Mouse (Mus musculus): Measurements from ENCODE around the gene Saa2.

The Saa2 gene

DNA sequence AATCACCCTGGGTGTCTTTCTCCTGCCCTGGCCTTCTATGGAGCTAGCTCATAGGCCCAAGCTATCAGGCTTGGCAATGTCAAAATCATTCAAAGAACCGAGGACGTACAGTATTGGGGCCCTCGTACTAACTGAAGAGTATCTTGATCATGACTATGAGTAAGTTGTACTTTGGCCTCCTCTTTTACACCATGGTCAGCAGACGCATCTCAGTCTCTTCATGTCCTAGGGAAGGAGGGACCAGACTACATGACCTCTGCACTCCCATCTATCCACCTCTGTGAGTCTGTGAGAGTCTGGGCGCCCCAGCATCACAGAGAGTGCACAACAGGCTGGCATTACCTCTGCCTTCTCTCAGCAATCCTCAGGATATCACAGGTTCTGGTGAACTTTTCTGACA is 11.0 kb downstream of the Saa2 start:
- DNase-seq (ENCODE audit: low spot score) = no peak

DNA sequence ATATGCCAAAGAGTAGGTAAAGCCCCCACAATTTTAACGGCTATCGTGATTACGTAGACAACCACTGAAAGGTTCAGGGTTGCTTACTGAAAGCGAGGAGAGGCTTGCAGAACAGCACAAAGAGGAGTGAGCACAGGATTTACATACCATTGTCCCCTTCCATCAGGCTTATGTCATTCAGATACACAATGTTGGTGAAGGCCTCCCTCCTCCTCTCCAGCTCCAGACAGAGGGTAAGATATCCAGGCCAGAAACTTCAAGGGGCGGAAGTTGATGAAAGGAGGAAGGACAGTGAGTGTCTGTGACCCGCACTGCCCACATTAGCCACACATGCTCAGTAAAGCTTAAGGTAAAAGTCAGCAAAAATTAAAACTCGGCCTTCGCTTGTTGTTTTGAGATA is 13.1 kb downstream of the Saa2 start:
- no peak for DNase-seq (ENCODE audit: low spot score)

DNA sequence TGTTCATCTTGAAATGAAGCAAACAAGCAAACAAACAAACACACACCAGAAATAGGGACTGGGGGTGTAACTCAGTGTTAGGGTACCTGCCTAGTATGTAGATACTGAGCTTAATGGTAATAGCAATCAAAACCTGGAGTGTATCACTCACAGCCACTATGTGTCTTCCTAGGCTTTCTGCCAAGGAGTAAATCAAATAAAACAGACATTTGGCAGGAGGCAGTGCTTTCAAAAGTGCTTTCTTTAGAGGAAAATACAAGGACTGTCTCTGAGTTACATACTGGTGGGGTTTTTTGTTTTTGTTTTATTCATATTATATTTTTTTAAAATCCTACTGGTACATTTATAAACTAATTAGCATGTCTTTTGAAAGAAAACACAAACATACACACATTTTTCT is 15.8 kb downstream of the Saa2 start:
- DNase-seq (ENCODE audit: low spot score) = peak; percentile 68

DNA sequence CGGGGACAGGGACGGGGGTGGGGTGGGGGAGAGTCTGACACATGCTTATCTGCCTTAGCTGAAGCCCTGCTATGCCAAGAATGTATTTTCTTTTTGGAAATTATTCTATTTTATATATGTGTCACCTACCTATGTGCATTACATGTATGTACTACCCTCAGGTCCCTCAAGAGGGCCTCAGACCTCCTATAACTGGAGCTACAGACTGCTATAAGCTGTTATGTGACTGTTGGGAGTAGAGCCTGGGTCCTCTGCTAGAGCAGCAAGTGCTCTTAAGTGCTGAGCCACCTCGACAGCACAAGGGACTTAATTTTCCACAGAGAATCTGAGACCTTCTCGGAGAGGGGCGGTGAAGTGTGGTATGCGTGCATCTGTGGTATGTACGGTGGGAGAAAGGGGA is 16.9 kb downstream of the Saa2 start:
- no peak for DNase-seq (ENCODE audit: low spot score)

DNA sequence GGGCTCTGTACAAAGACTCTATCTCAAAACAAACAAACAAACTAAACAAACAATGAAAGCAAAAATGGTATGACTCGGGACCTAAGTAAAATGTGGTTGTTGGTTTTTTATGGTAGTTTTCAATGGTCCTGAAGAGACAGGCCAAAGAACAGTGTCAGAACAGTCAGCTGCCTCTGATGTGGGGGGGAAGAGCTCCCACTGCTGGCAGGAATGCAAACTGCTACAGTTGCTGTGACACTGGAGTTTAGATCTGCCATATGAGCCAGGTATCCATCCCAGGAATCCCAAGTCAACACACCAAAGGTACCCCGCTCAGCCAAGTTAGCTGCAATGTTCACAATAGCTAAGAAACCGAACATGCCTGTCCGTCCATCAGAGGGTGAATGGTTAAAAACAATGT is 19.1 kb downstream of the Saa2 start:
- peak; percentile 58 for DNase-seq (ENCODE audit: low spot score)

DNA sequence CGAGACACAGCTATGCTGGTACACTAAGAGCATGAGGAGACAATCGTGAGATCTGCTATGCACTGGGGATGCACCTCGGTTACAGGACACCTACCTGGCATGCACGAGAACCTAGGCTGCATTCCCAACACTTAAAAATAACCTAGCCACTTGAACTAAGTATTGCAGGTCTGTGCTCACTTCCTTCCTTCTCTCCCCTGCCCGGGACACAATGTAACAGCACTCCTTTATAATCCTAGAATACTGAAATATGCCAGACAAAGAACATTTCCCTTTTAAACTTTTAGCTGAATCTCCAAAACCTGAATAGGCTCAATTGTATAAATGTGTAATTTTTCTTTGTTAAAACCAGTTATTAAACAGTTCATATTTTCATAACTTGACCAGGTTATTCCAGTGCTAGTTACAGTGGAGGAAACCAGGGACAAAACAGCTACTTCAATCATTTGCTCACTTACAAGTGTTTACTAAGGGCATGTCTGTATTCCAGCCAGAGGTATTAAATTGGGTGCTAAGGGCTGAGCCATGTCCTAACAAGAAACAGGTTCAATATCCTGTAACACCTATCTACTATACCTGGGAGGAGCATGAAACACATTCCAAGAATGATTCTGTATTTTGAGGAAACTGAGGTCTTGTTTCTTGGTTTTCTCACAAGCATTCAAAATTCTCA is 37.7 kb downstream of the Saa2 start:
- DNase-seq (ENCODE audit: low spot score) = no peak

DNA sequence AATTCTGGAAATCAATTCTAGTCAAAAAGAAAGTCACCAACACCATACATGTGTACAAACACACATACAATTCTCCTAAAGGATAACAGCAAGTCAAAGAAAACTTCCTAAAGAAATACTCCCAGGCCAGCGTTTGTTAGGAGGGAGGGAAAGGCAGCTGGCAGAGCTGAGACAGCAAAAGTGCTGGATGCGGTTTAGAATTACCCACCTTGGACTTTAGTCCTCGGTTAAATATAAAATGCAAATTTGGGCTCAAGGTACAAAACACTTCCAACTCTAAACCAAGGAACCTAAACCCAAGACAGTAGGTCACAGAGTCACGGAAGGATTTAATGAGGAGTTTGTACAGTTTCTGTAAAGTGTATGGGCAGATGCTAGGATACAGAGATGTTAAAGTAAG is 42.3 kb downstream of the Saa2 start:
- no peak for DNase-seq (ENCODE audit: low spot score)

DNA sequence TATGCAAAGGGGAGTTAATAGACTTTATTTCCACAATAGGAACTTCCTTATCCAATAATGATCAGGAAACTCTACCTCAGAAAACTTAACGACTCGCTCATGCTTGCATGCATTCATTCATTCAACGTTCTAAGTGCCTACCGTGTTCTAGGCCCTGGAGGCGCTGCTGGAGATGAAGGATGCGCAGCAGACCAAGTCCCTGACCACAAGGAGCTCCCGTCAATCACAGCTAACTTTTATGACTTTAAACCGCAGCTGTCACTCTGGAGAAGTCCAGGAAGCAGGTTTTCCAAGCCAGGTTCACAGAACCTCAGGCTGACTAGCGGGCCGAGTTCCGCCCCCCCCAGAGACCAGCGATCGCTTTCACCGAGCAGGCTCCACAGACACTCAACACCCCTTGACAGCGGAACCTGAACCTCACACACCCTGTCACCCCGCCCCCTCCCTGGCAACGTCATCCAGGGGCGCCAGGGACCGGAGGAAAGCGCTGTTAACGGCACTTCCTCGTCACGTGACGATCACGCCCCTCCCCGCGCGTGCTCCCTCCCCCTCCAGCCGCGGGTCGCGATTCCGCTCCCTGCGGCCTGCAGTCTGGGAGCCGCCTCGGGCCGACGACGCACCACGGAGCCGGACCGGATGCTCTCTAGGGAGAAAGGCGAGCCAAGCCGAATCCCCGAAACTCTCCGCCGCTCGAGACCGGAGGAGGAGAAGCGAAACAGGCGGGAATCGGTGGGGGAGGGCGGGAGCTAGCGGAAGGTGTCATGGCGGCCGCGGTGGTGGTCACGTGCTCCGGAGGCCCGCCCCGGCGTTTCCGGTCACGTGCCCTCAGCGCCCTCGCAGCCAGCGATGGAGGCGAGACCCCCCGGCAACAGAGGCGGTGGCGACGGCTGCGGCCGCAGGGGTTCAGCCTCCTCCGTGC is 44.0 kb downstream of the Saa2 start, which contains the start of the genes Hps5 and Gtf2h1:
Gene Hps5 (minus strand): TSS at position 778 of the 919 bp plus-strand sequence.
Gene Gtf2h1 (plus strand): TSS at position 817 of the 919 bp plus-strand sequence.
- DNase-seq (ENCODE audit: low spot score) = peak; percentile 94

DNA sequence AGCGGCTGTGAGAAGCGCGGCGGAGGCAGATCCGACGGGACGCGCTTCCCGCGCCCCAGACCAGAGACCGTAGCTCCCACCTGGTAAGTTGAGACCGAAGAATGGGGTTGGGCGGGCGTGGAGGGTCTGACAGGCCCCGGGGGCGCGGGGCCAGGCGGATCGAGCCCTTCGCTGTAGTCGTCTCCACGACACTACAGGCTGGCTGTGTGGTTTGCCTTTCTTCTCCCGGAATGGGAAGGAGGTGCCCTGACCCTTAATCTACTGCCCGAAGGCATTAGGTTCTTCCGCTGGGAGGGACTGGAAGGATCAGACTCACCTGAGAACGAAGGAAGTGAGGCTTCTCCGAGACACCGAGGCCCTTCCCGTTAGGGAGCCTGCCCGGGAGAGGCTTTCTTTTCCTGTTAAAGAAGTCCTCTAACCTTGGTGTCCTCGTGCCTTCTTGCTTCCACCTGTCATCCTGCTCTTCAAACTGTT is 44.7 kb downstream of the Saa2 start:
- no peak for DNase-seq (ENCODE audit: low spot score)

DNA sequence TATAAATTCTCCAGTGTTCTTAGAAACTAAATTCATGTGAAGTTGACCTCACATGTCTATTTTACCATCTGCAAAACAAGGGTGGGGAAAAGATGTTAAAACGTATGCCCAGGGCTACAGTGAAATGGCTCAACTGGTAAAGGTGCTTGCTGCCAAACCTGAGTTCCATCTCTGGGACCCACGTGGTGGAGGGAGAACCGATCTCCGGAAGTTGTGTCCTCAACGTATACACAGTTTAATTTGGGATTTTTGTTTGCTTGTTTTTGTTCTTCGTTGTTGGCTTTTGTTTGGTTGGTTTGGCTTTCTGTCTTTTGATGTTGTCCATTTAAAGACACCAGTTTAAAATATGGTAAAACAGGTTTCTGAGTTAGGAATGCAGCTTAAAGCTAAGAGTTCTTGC is 45.2 kb downstream of the Saa2 start:
- DNase-seq (ENCODE audit: low spot score) = no peak

Data from MN1 (cell line).